In the genomic region with DNA sequence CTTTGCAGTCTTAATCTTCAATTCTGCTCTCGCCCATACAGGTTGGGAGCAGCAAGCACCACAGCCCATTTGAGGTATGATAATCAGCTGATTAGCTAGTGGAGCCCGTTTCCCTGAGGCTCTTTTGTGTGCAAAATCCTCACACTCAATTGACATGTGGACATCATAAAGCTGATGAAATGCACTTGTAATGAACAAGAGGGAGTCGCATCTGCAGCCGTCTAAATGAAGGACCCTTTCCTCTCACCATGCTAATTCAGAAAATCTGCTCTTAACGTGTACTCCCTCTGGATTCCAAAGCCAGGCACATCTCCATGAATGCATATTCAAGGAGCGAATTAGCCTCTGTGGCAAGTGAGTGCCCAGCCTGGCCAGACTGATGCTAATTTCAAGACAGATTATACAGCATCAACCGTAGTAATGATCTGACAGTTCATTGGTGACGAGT, we compare ENCODE assay signal across 10 mouse cellular contexts.
DNase-seq lines count a peak whose midpoint lies in the region; ATAC-seq and TF ChIP-seq lines count a peak whose summit lies in the region.
"Had no signal": no experiment of that assay in that cellular context is flagged by ENCODE, and none has a peak within 500 bp of the region (broad histone marks: within the 10 kb centered on the region; RNA-seq: fewer than 3 reads in every experiment).

No protein-coding gene starts in this region.

- 21% methylated on average over 8 of the region's 8 CpGs for WGBS in heart, embryonic 14.5 days
- 10% methylated on average over 8 of the region's 8 CpGs for WGBS in embryonic facial prominence, embryonic 11.5 days
- 8% methylated on average over 8 of the region's 8 CpGs for WGBS in hindbrain, embryonic 14.5 days
- 7% methylated on average over 8 of the region's 8 CpGs for WGBS in midbrain, postnatal 0 days

- H3K4me1 ChIP-seq in heart, embryonic 14.5 days (ENCODE audit: control insufficient read depth in 2 of 2, insufficient read depth in 2 of 2, low read length in 2 of 2): peaks cover 0 to 4% of the 10 kb centered on the region in 2 experiments; a peak in 1 of 4 replicates
- H3K4me1 ChIP-seq in embryonic facial prominence, embryonic 11.5 days (ENCODE audit: control insufficient read depth, insufficient read depth, low read length): 0 out of 2 replicates have a peak, but pooled peaks cover 3% of the 10 kb centered on the region
- H3K4me1 ChIP-seq in hindbrain, embryonic 14.5 days (replicated peaks; ENCODE audit: control insufficient read depth, insufficient read depth, low read length): peaks cover 30% of the 10 kb centered on the region
- peaks cover under 1% of the 10 kb centered on the region; the same call in 1 of the 2 replicates for H3K4me1 ChIP-seq in midbrain, postnatal 0 days (ENCODE audit: insufficient read depth, low read length)

- no peak for TF ChIP-seq CTCF in midbrain, postnatal 0 days (IDR thresholded peaks at IDR 0.05)
- no peak for TF ChIP-seq CTCF in left cerebral cortex, adult 2 months (IDR thresholded peaks at IDR 0.05)

- no peak for ATAC-seq in heart, embryonic 14.5 days (ENCODE audit: insufficient number of reproducible peaks, insufficient read depth, low FRiP score, low read depth)
- ATAC-seq in embryonic facial prominence, embryonic 11.5 days (replicated peaks; ENCODE audit: insufficient number of reproducible peaks, low FRiP score, low TSS enrichment, low read depth): no peak
- peak; percentile 56 for ATAC-seq in hindbrain, embryonic 14.5 days (ENCODE audit: low FRiP score)
- no peak for ATAC-seq in midbrain, postnatal 0 days (ENCODE audit: low FRiP score)

- H3K4me2 ChIP-seq in heart, embryonic 14.5 days (ENCODE audit: low read length): peak overlapping the region; percentile 67
- no peak overlapping the region for H3K4me2 ChIP-seq in embryonic facial prominence, embryonic 11.5 days (ENCODE audit: low read depth, low read length)
- H3K4me2 ChIP-seq in hindbrain, embryonic 14.5 days (replicated peaks): peak overlapping the region; percentile 56
- peak overlapping the region; percentile 61 for H3K4me2 ChIP-seq in midbrain, postnatal 0 days (ENCODE audit: low read depth, low read length, poor library complexity, severe bottlenecking)

- H3K27me3 ChIP-seq in heart, embryonic 14.5 days (ENCODE audit: control insufficient read depth, insufficient read depth, low read length): 0 out of 2 replicates have a peak, but pooled peaks cover 8% of the 10 kb centered on the region
- peaks cover 3% of the 10 kb centered on the region; the same call in 1 of the 2 replicates for H3K27me3 ChIP-seq in embryonic facial prominence, embryonic 11.5 days (ENCODE audit: control insufficient read depth, insufficient read depth, low read length)
- no peaks in the 10 kb centered on the region for H3K27me3 ChIP-seq in hindbrain, embryonic 14.5 days (ENCODE audit: control insufficient read depth, insufficient read depth, low read length)
- no peaks in the 10 kb centered on the region for H3K27me3 ChIP-seq in midbrain, postnatal 0 days (ENCODE audit: insufficient read depth, low read length)

- H3K36me3 ChIP-seq in heart, embryonic 14.5 days (ENCODE audit: control insufficient read depth, insufficient read depth, low read length): no peaks in the 10 kb centered on the region
- no peaks in the 10 kb centered on the region for H3K36me3 ChIP-seq in embryonic facial prominence, embryonic 11.5 days (replicated peaks; ENCODE audit: control insufficient read depth, insufficient read depth, low read depth, low read length)
- no peaks in the 10 kb centered on the region for H3K36me3 ChIP-seq in hindbrain, embryonic 14.5 days (replicated peaks; ENCODE audit: control insufficient read depth, insufficient read depth)
- no peaks in the 10 kb centered on the region for H3K36me3 ChIP-seq in midbrain, postnatal 0 days (ENCODE audit: insufficient read depth, low read length)

- no peak for DNase-seq in heart, adult 9 months (ENCODE audit: low spot score in 2 of 2)
- DNase-seq in embryonic facial prominence, embryonic 11.5 days (ENCODE audit: low spot score): peak; percentile 35
- no peak for DNase-seq in hindbrain, embryonic 14.5 days (ENCODE audit: low spot score)
- DNase-seq in midbrain, postnatal 0 days (ENCODE audit: low spot score): peak; percentile 22
- no peak for DNase-seq in frontal cortex, postnatal 14 days (ENCODE audit: low spot score in 2 of 2)
- no peak for DNase-seq in left cerebral cortex, adult 2 months (ENCODE audit: extremely low spot score in 1 of 2, low spot score in 2 of 2)
- no peak for DNase-seq in frontal cortex, postnatal 25 days (ENCODE audit: low spot score in 2 of 2)
- DNase-seq: kidney, adult 11 months had no signal

- no peaks in the 10 kb centered on the region for H3K9me3 ChIP-seq in heart, embryonic 14.5 days (ENCODE audit: control insufficient read depth, low read length)
- H3K9me3 ChIP-seq in embryonic facial prominence, embryonic 11.5 days (replicated peaks; ENCODE audit: control insufficient read depth, low read length): no peaks in the 10 kb centered on the region
- no peaks in the 10 kb centered on the region for H3K9me3 ChIP-seq in hindbrain, embryonic 14.5 days (ENCODE audit: control insufficient read depth, low read length)
- H3K9me3 ChIP-seq in midbrain, postnatal 0 days (ENCODE audit: low read length): no peaks in the 10 kb centered on the region

- peak overlapping the region in 1 of 2 experiments; percentile 27; a peak in 1 of 4 replicates for H3K4me3 ChIP-seq in heart, embryonic 14.5 days (ENCODE audit: control insufficient read depth in 1 of 2, insufficient read depth in 1 of 2, low read depth in 1 of 2, low read length in 2 of 2)
- H3K4me3 ChIP-seq in embryonic facial prominence, embryonic 11.5 days (ENCODE audit: low read depth, low read length): no peak overlapping the region
- H3K4me3 ChIP-seq in hindbrain, embryonic 14.5 days (replicated peaks; ENCODE audit: low read length): no peak overlapping the region
- no peak overlapping the region; the same call in 1 of the 2 replicates for H3K4me3 ChIP-seq in midbrain, postnatal 0 days (ENCODE audit: low read depth, low read length)
- H3K4me3 ChIP-seq in left cerebral cortex, adult 2 months: no peak overlapping the region
- H3K4me3 ChIP-seq: erythroblast, embryonic 14.5 days had no signal

- no peak overlapping the region for H3K27ac ChIP-seq in heart, embryonic 14.5 days (replicated peaks in 1 of 2; ENCODE audit: control insufficient read depth in 1 of 2, insufficient read depth in 1 of 2, low read depth in 2 of 2, low read length in 2 of 2)
- no peak overlapping the region for H3K27ac ChIP-seq in embryonic facial prominence, embryonic 11.5 days (replicated peaks; ENCODE audit: low read depth, low read length)
- H3K27ac ChIP-seq in hindbrain, embryonic 14.5 days: peak overlapping the region; percentile 83
- H3K27ac ChIP-seq in midbrain, postnatal 0 days (ENCODE audit: low read depth, low read length): no peak overlapping the region
- no peak overlapping the region; the same call in 1 of the 2 replicates for H3K27ac ChIP-seq in left cerebral cortex, adult 2 months

- H3K9ac ChIP-seq in heart, embryonic 14.5 days (ENCODE audit: low read length): no peak overlapping the region
- H3K9ac ChIP-seq in embryonic facial prominence, embryonic 11.5 days (replicated peaks; ENCODE audit: low read length): no peak overlapping the region
- H3K9ac ChIP-seq in hindbrain, embryonic 14.5 days: peak overlapping the region; percentile 48; the same call in 1 of the 2 replicates
- no peak overlapping the region for H3K9ac ChIP-seq in midbrain, postnatal 0 days (replicated peaks; ENCODE audit: low read length, poor library complexity, severe bottlenecking)

- intact Hi-C loops in left cerebral cortex, adult 2 months (cut with DNase I): loop anchor here (10.0 kb wide), 1 partner anchor 255 kb away; no protein-coding TSS in a partner anchor

Comparison
In these comparisons a context has a peak if more than half of its experiments do, and no peak if none do; other contexts are left out.
1. DNase-seq: peak in embryonic facial prominence, embryonic 11.5 days (single experiment) and midbrain, postnatal 0 days (single experiment); none in heart, adult 9 months (0 of 2), hindbrain, embryonic 14.5 days (single experiment), frontal cortex, postnatal 14 days (0 of 2), left cerebral cortex, adult 2 months (0 of 2) and frontal cortex, postnatal 25 days (0 of 2).